Mouse (Mus musculus): ENCODE data around the gene Mlc1.

DNA sequence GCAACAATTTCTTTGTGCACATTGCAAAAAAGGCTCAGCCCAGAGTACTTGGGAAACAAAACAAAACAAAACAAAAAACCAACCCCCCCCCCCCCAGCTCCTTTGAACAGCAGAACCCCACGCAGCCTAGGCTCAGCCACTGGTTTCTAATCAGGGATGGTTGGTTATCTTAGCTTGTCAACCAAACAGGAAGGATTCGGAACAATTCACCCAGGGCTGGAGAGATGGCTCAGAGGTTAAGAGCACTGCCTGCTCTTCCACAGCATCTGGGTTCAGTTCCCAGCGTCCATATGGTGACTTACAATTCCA, 285 bp upstream of the Mlc1 start:
- TF ChIP-seq CTCF (conservative IDR thresholded peaks at IDR 0.05; ENCODE audit: low read length) (no peak), POU5F1 (IDR thresholded peaks at IDR 0.05; ENCODE audit: borderline replicate concordance, low read length) (no peak), NANOG (IDR thresholded peaks at IDR 0.05; ENCODE audit: borderline replicate concordance, low read length) (no peak)

All from E14TG2a.4 (cell line).